Mouse (Mus musculus): ENCODE data around the gene Rnf39. TPM values are rescaled to one million over a fixed set of nuclear protein-coding genes. Genes with fewer than 3 reads are reported as not detected.
A peak's percentile ranks its signal among the peaks of the same experiment; 100 is the strongest.

Gene Rnf39
- polyA plus RNA-seq, 1 experiment from 2014 or later: 0.65 TPM

DNA sequence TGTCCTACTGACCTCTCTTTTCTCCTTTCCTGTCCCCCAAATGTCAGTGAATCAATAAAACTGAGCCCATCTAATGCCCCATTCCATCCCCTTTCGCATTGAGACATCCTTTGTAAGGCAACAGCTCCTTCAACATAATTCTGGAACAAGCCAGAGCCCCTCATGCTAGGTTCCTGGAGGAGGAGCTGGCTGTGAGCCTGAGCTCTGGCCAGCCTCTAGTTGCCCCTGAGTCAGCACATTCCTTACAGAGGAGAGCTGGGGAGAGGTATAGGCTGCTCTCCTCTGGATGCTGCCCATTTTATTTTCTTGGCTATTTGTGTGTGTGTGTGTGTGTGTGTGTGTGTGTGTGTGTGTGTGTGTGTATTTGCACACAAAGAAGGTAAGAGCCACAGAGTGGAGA, 34.5 kb upstream of the Rnf39 start:
- H3K9me3 ChIP-seq (ENCODE audit: control insufficient read depth, low read length): no peaks in the 10 kb centered on the region
- peak; percentile 66; the same call in 1 of the 2 replicates for ATAC-seq (ENCODE audit: low read depth)
- H3K27ac ChIP-seq (ENCODE audit: low read length): no peak overlapping the region
- H3K36me3 ChIP-seq (ENCODE audit: control insufficient read depth, insufficient read depth, low read length): no peaks in the 10 kb centered on the region
- H3K4me1 ChIP-seq (replicated peaks; ENCODE audit: control insufficient read depth, insufficient read depth, low read length): no peaks in the 10 kb centered on the region
- no peaks in the 10 kb centered on the region; the same call in 1 of the 2 replicates for H3K27me3 ChIP-seq (ENCODE audit: control insufficient read depth, insufficient read depth, low read depth, low read length)
- H3K4me3 ChIP-seq (ENCODE audit: low read length): no peak overlapping the region
- 50% methylated on average over 1 of the region's 1 CpGs for WGBS
- H3K4me2 ChIP-seq (ENCODE audit: low read depth, low read length): no peak overlapping the region
- no peak overlapping the region for H3K9ac ChIP-seq (ENCODE audit: low read length)

DNA sequence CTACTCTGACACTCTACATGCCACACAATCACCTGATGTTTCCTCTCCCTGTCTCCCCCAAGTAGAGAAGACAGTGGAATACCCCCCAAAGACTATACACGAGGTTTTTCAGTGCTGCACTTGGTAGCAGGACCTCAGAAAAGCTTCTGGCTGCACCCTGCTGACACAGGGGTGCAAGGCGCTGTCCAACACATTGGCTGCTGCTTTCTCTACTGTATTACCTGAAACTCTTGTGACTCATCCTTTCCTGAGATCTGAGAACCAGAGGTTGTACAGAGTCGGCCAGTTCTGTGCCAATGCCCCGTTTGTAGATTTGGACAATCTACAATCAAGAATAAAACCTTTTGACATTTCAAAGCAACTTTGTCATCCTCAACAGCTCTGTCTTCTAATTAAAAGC, 32.9 kb upstream of the Rnf39 start:
- 46% methylated on average over 4 of the region's 4 CpGs for WGBS
- Histone ChIP-seq H3K4me1 (replicated peaks; ENCODE audit: control insufficient read depth, insufficient read depth, low read length) (no peaks in the 10 kb centered on the region), H3K27ac (ENCODE audit: low read length) (no peak overlapping the region), H3K9me3 (ENCODE audit: control insufficient read depth, low read length) (no peaks in the 10 kb centered on the region), H3K36me3 (ENCODE audit: control insufficient read depth, insufficient read depth, low read length) (no peaks in the 10 kb centered on the region), H3K9ac (ENCODE audit: low read length) (no peak overlapping the region), H3K4me2 (ENCODE audit: low read depth, low read length) (no peak overlapping the region), H3K4me3 (ENCODE audit: low read length) (no peak overlapping the region), H3K27me3 (ENCODE audit: control insufficient read depth, insufficient read depth, low read depth, low read length) (no peaks in the 10 kb centered on the region; the same call in 1 of the 2 replicates)
- ATAC-seq (ENCODE audit: low read depth): no peak

DNA sequence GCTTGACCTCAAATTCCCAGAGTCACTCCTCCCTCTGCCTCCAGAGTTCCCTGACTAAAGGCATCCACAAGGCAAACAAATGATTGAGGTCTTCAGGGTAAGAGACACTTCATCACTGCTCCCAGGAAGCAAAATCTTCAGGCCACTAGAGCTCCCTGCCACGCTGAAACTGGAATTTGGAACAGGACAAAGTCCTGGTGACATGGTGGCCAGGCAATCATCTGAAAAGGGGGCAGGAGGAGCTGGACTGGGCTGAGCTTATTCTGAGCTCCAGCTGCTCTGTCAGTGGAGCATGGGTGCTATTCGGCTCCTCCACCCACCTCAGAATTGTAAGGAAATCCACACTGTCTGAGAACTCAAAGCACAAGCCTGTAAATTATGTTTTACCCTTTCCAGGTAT, 30.7 kb upstream of the Rnf39 start:
- H3K4me1 ChIP-seq (replicated peaks; ENCODE audit: control insufficient read depth, insufficient read depth, low read length): no peaks in the 10 kb centered on the region
- ATAC-seq (ENCODE audit: low read depth): no peak
- H3K27me3 ChIP-seq (ENCODE audit: control insufficient read depth, insufficient read depth, low read depth, low read length): no peaks in the 10 kb centered on the region; the same call in none of the 2 replicates
- no peak overlapping the region for H3K9ac ChIP-seq (ENCODE audit: low read length)
- H3K4me3 ChIP-seq (ENCODE audit: low read length): no peak overlapping the region
- H3K9me3 ChIP-seq (ENCODE audit: control insufficient read depth, low read length): no peaks in the 10 kb centered on the region
- no peak overlapping the region for H3K27ac ChIP-seq (ENCODE audit: low read length)
- H3K36me3 ChIP-seq (ENCODE audit: control insufficient read depth, insufficient read depth, low read length): no peaks in the 10 kb centered on the region
- 57% methylated on average over 2 of the region's 2 CpGs for WGBS
- H3K4me2 ChIP-seq (ENCODE audit: low read depth, low read length): no peak overlapping the region

DNA sequence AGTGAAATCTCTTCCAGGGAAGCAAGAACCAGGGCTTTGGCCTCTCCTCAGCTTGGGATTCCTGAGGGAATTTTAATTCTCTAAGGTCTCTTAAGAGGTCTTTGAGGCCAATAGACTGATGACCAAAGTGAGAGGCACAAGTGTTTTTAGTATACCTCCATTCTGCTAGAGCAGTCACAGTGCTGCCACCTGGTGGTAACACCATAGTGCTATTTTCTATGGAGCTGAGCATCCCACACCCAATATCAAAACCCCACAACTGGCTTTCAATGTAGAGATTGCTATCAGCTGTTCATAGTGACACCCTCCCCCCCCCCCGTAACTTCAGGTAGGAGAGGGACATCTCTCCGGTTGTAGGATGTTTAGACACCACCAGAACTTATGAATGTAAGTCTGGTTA, 28.6 kb upstream of the Rnf39 start:
- Histone ChIP-seq H3K9me3 (ENCODE audit: control insufficient read depth, low read length) (no peaks in the 10 kb centered on the region), H3K4me2 (ENCODE audit: low read depth, low read length) (no peak overlapping the region), H3K9ac (ENCODE audit: low read length) (no peak overlapping the region), H3K4me3 (ENCODE audit: low read length) (no peak overlapping the region), H3K4me1 (replicated peaks; ENCODE audit: control insufficient read depth, insufficient read depth, low read length) (no peaks in the 10 kb centered on the region), H3K27me3 (ENCODE audit: control insufficient read depth, insufficient read depth, low read depth, low read length) (no peaks in the 10 kb centered on the region; the same call in none of the 2 replicates), H3K27ac (ENCODE audit: low read length) (no peak overlapping the region), H3K36me3 (ENCODE audit: control insufficient read depth, insufficient read depth, low read length) (no peaks in the 10 kb centered on the region)
- no peak for ATAC-seq (ENCODE audit: low read depth)
- WGBS: 15% methylated on average over 2 of the region's 2 CpGs

DNA sequence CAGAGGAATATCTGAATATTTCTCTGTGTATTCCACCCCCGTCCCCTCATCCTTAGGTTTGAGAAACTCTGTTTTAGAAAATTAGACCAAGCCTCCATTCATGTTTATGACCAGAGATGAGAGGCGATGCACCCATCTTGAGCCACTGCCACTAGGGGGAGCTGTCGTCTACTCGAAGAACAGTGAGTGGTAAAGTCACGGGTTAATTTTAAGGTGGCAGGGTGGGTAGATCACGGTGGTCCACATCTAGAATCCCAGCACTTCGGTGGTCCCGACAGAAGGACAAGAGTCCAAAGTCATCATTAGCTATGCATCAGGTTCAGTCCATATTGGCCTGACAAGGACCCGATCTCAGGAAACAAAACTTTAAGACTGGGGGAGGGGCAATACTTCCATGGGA, 27.6 kb upstream of the Rnf39 start:
- WGBS: 13% methylated on average over 9 of the region's 9 CpGs
- H3K27me3 ChIP-seq (ENCODE audit: control insufficient read depth, insufficient read depth, low read depth, low read length): no peaks in the 10 kb centered on the region; the same call in 1 of the 2 replicates
- no peak overlapping the region for H3K9ac ChIP-seq (ENCODE audit: low read length)
- no peak overlapping the region for H3K27ac ChIP-seq (ENCODE audit: low read length)
- no peaks in the 10 kb centered on the region for H3K4me1 ChIP-seq (replicated peaks; ENCODE audit: control insufficient read depth, insufficient read depth, low read length)
- H3K9me3 ChIP-seq (ENCODE audit: control insufficient read depth, low read length): no peaks in the 10 kb centered on the region
- H3K36me3 ChIP-seq (ENCODE audit: control insufficient read depth, insufficient read depth, low read length): no peaks in the 10 kb centered on the region
- H3K4me2 ChIP-seq (ENCODE audit: low read depth, low read length): no peak overlapping the region
- no peak overlapping the region for H3K4me3 ChIP-seq (ENCODE audit: low read length)
- 0 out of 2 replicates have a peak, but pooled peaks have one; percentile 26 for ATAC-seq (ENCODE audit: low read depth)

DNA sequence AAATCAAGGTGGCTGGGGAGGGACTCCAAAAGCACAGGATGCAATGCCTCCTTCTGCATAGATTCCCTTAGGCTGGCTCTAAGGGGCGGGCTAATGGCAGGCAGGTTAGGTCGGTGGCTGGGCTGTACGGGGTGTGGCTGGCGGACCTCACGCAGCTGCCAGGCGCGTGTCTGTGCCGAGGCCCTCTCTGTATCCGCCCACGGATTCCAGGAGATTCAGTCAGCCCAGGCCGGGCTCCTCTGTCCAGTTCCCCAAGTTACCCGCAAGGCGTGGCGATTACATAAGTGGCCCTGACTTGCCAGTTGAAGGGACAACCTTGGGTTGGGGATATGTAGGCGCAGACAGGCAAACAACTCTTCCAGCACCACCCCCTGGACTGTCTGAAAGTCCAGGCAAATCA, 22.5 kb upstream of the Rnf39 start:
- Histone ChIP-seq H3K36me3 (ENCODE audit: control insufficient read depth, insufficient read depth, low read length) (no peaks in the 10 kb centered on the region), H3K9me3 (ENCODE audit: control insufficient read depth, low read length) (no peaks in the 10 kb centered on the region), H3K9ac (ENCODE audit: low read length) (no peak overlapping the region), H3K4me1 (replicated peaks; ENCODE audit: control insufficient read depth, insufficient read depth, low read length) (no peaks in the 10 kb centered on the region), H3K27ac (ENCODE audit: low read length) (no peak overlapping the region), H3K4me3 (ENCODE audit: low read length) (no peak overlapping the region), H3K27me3 (ENCODE audit: control insufficient read depth, insufficient read depth, low read depth, low read length) (no peaks in the 10 kb centered on the region; the same call in 1 of the 2 replicates), H3K4me2 (ENCODE audit: low read depth, low read length) (no peak overlapping the region)
- WGBS: 34% methylated on average over 15 of the region's 15 CpGs
- ATAC-seq (ENCODE audit: low read depth): peak; percentile 64

DNA sequence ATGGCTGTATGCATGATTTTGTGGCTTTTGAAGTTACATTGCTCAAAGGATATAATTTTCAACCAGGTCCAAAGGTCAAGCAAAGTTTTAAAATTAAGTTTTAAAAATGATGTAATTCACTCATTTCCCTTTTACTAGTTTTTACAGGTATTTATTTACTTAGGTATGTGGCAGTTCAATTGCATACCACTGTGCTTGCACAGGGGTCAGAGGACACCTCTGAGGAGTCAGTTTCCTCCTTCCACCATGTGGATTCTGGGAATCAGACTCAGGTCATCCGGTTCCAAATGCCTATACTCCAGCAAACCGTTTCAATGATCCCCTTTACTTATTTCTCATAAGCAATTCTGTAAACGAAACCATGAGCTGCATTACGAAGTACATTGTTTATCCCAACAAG, 20.0 kb upstream of the Rnf39 start:
- WGBS: 70% methylated on average over 4 of the region's 4 CpGs

DNA sequence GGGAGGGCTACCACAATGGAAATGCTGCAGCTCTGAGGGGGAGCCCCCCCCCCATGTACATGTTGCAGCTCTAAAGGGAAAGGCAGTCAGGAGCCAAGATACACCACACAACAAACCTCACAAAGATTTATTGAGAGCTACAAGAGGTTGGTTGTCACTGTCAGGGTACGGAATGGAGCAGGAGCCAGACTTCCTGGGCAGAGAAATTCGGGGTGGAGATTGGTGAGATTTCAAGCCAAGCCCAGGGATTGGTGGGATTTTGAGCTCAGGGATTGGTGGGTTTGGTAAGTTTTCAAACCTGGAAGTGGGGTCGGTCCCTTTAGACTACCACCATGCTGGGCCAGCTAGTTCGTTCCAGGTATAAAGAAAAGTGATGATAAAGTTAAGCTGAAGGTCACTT, 19.2 kb upstream of the Rnf39 start:
- Histone ChIP-seq H3K4me3 (ENCODE audit: low read length) (no peak overlapping the region), H3K9ac (ENCODE audit: low read length) (no peak overlapping the region), H3K36me3 (ENCODE audit: control insufficient read depth, insufficient read depth, low read length) (no peaks in the 10 kb centered on the region), H3K27ac (ENCODE audit: low read length) (no peak overlapping the region), H3K27me3 (ENCODE audit: control insufficient read depth, insufficient read depth, low read depth, low read length) (no peaks in the 10 kb centered on the region), H3K4me2 (ENCODE audit: low read depth, low read length) (no peak overlapping the region), H3K4me1 (replicated peaks; ENCODE audit: control insufficient read depth, insufficient read depth, low read length) (no peaks in the 10 kb centered on the region), H3K9me3 (ENCODE audit: control insufficient read depth, low read length) (no peaks in the 10 kb centered on the region)
- 55% methylated on average over 4 of the region's 4 CpGs for whole genome bisulfite sequencing
- ATAC-seq (ENCODE audit: low read depth): no peak

More for the DNA sequence above, 20.0 kb upstream of the Rnf39 start:
- no peak for ATAC-seq (ENCODE audit: low read depth)
- Histone ChIP-seq H3K9ac (ENCODE audit: low read length) (no peak overlapping the region), H3K4me1 (replicated peaks; ENCODE audit: control insufficient read depth, insufficient read depth, low read length) (no peaks in the 10 kb centered on the region), H3K4me3 (ENCODE audit: low read length) (no peak overlapping the region), H3K36me3 (ENCODE audit: control insufficient read depth, insufficient read depth, low read length) (no peaks in the 10 kb centered on the region), H3K27me3 (ENCODE audit: control insufficient read depth, insufficient read depth, low read depth, low read length) (no peaks in the 10 kb centered on the region), H3K9me3 (ENCODE audit: control insufficient read depth, low read length) (no peaks in the 10 kb centered on the region), H3K4me2 (ENCODE audit: low read depth, low read length) (no peak overlapping the region), H3K27ac (ENCODE audit: low read length) (no peak overlapping the region)

DNA sequence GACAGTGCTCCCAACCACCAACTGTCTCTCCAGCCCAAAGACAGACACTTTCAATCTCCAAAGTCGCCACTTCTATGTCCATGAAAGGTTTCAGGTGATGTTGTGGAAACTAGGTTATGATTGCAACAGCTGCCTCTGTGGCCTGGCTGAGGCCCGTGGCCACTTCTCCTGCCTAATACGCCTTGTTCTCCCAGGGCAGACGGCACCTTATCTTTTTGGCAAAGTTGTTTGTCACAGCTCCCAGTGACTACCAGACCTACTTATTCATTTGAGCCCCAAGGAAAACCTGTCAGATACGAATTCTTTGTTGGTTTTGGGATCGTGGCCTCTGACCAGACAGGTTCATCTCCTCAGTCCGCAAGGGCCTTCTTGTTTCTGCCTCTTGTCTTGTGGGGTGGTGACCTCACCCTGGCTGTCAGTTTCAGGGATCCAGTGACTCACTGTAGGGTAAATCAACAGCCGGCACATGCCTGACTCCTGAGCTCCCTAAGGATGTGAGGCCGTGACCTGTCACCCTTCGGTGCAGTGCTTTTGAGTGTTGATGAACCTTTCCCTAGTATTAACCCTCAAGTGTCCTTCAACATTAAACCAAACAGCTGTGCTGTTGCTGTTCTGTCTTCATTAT, 15.1 kb upstream of the Rnf39 start:
- Histone ChIP-seq H3K9me3 (ENCODE audit: control insufficient read depth, low read length) (no peaks in the 10 kb centered on the region), H3K27ac (ENCODE audit: low read length) (no peak overlapping the region), H3K9ac (ENCODE audit: low read length) (no peak overlapping the region), H3K4me2 (ENCODE audit: low read depth, low read length) (no peak overlapping the region), H3K36me3 (ENCODE audit: control insufficient read depth, insufficient read depth, low read length) (no peaks in the 10 kb centered on the region), H3K4me3 (ENCODE audit: low read length) (no peak overlapping the region), H3K27me3 (ENCODE audit: control insufficient read depth, insufficient read depth, low read depth, low read length) (no peaks in the 10 kb centered on the region), H3K4me1 (replicated peaks; ENCODE audit: control insufficient read depth, insufficient read depth, low read length) (peaks cover 4% of the 10 kb centered on the region)
- 18% methylated on average over 10 of the region's 10 CpGs for WGBS
- ATAC-seq (ENCODE audit: low read depth): no peak

Measured in lung, embryonic 16.5 days (tissue).